Mouse (Mus musculus) embryonic facial prominence, embryonic 12.5 days (tissue): ENCODE data around the gene Gramd4. TPM values are rescaled to one million over a fixed set of nuclear protein-coding genes. Genes with fewer than 3 reads are reported as not detected.

Source experiments
- ATAC-seq: fragments of 200-750 bp; cut with Nextera tagmentation; 2 replicates; pipeline ENCODE4 v1.8.0; 2017; ENCODE audit not compliant: insufficient number of reproducible peaks, insufficient read depth, low FRiP score, low TSS enrichment
- H3K27ac ChIP-seq: fragments of 300-500 bp; sonication (generic); 2 replicates; pipeline ENCODE4 v1.5.1; 2016; ENCODE audit warnings: mild to moderate bottlenecking
- H3K27me3 ChIP-seq: fragments of 300-500 bp; sonication (generic); 2 replicates; pipeline ENCODE4 v1.6.1; 2016; ENCODE audit warnings: mild to moderate bottlenecking, moderate library complexity
- H3K36me3 ChIP-seq: fragments of 300-500 bp; sonication (generic); 2 replicates; pipeline ENCODE4 v1.6.1; 2016; ENCODE audit warnings: mild to moderate bottlenecking
- H3K4me1 ChIP-seq: fragments of 300-500 bp; sonication (generic); 2 replicates; pipeline ENCODE4 v1.6.1; 2016
- H3K4me2 ChIP-seq: fragments of 300-500 bp; sonication (generic); replicated peaks from 2 replicates; pipeline ENCODE4 v1.6.1; 2016; ENCODE audit warnings: mild to moderate bottlenecking, moderate library complexity
- H3K4me3 ChIP-seq: fragments of 300-500 bp; sonication (generic); 2 replicates; pipeline ENCODE4 v1.5.1; 2016; ENCODE audit warnings: mild to moderate bottlenecking
- H3K9ac ChIP-seq: fragments of 300-500 bp; sonication (generic); 2 replicates; pipeline ENCODE4 v1.6.1; 2016; ENCODE audit warnings: mild to moderate bottlenecking, moderate library complexity
- H3K9me3 ChIP-seq: fragments of 300-500 bp; sonication (generic); 2 replicates; pipeline ENCODE4 v1.6.1; 2016; ENCODE audit warnings: mild to moderate bottlenecking, moderate library complexity
- WGBS: fragments of 180-500 bp; shearing (Covaris S2); methylation state at CpG from one replicate; pipeline ENCODE4 v1.1.7; 2016; 5-methylcytosine and 5-hydroxymethylcytosine counted together
- polyA plus RNA-seq: library from polyadenylated mRNA; unstranded; fragments of >200 nt; fragmentation: Nextera tagmentation; extraction: Ambion mirVana; gene quantifications from 2 replicates; pipeline ENCODE4 v1.2.1, GENCODE M21; 2016

Gene Gramd4
- polyA plus RNA-seq, 1 experiment from 2014 or later, result 19.4 TPM

- Histone ChIP-seq H3K36me3 (no peaks in the 10 kb centered on the region), H3K4me1 (peaks cover 39% of the 10 kb centered on the region), H3K9me3 (no peaks in the 10 kb centered on the region), H3K9ac (no peak overlapping the region), H3K27ac (no peak overlapping the region), H3K4me3 (no peak overlapping the region), H3K27me3 (no peaks in the 10 kb centered on the region), H3K4me2 (no peak overlapping the region)
- 62% methylated on average over 6 of the region's 6 CpGs for WGBS
- ATAC-seq, result no peak
Observed at GRCm38 (mm10) chr15:86061848-86062481, 4.5 kb downstream of the Gramd4 start.

DNA sequence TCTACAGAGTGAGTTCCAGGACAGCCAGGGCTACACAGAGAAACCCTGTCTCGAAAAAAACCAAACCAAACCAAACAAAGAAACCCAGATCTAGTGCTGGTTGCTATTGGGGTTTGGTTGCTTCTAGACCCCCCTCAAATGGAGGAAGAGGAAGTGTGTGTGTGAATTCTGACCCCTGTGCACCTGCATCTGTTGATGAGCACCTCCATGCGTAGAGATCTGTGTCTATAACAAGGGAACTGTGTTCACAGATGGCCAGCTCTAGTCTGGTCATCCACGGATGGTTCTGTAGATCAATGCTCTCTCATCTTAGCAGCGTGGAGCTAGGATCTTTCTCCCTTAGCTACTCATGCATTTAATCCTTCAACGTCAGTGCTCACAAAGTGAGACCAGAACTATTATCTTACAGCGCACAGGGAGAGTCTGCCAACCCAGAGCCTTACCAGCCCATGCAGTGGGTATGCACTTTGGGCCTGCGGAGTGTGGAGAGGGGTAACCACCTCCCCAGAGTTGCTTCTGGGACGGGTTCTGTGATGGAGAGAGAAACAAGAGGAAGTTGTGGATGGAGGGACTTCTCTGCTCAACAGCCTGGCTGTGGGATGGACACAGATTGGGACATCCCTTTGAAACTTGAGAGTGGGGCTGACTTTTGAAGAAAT, 6.8 kb downstream of the Gramd4 start:
- ATAC-seq, result no peak
- no peaks in the 10 kb centered on the region for H3K9me3 ChIP-seq
- H3K4me3 ChIP-seq, result no peak overlapping the region
- H3K4me2 ChIP-seq, result no peak overlapping the region
- no peak overlapping the region for H3K27ac ChIP-seq
- no peaks in the 10 kb centered on the region for H3K36me3 ChIP-seq
- WGBS, result 87% methylated on average over 8 of the region's 8 CpGs
- no peak overlapping the region for H3K9ac ChIP-seq
- no peaks in the 10 kb centered on the region for H3K27me3 ChIP-seq
- peaks cover 45% of the 10 kb centered on the region for H3K4me1 ChIP-seq

GRCm38 (mm10) chr15:86064850-86065229, 7.3 kb downstream of the Gramd4 start:
- WGBS, result 92% methylated on average over 3 of the region's 3 CpGs
- H3K27ac ChIP-seq, result no peak overlapping the region

GRCm38 (mm10) chr15:86065367-86065766, 7.9 kb downstream of the Gramd4 start:
- Histone ChIP-seq H3K9ac (no peak overlapping the region), H3K9me3 (no peaks in the 10 kb centered on the region), H3K27me3 (no peaks in the 10 kb centered on the region), H3K36me3 (no peaks in the 10 kb centered on the region), H3K27ac (no peak overlapping the region), H3K4me3 (no peak overlapping the region), H3K4me1 (peaks cover 38% of the 10 kb centered on the region), H3K4me2 (no peak overlapping the region)
- WGBS, result 95% methylated on average over 4 of the region's 4 CpGs
- ATAC-seq, result no peak

More at GRCm38 (mm10) chr15:86064850-86065229, 7.3 kb downstream of the Gramd4 start:
- H3K9ac ChIP-seq, result no peak overlapping the region
- H3K4me2 ChIP-seq, result no peak overlapping the region
- H3K27me3 ChIP-seq, result no peaks in the 10 kb centered on the region
- H3K9me3 ChIP-seq, result no peaks in the 10 kb centered on the region
- H3K4me3 ChIP-seq, result no peak overlapping the region
- ATAC-seq, result no peak
- H3K36me3 ChIP-seq, result no peaks in the 10 kb centered on the region
- peaks cover 40% of the 10 kb centered on the region for H3K4me1 ChIP-seq

GRCm38 (mm10) chr15:86066836-86067580, 9.5 kb downstream of the Gramd4 start:
- H3K27ac ChIP-seq, result no peak overlapping the region
- 76% methylated on average over 14 of the region's 14 CpGs for WGBS
- no peaks in the 10 kb centered on the region for H3K36me3 ChIP-seq

GRCm38 (mm10) chr15:86067581-86067910, 10.1 kb downstream of the Gramd4 start:
- H3K9me3 ChIP-seq, result no peaks in the 10 kb centered on the region
- H3K4me1 ChIP-seq, result peaks cover 25% of the 10 kb centered on the region
- no peak overlapping the region for H3K4me3 ChIP-seq
- no peak for ATAC-seq
- no peak overlapping the region for H3K4me2 ChIP-seq
- H3K27ac ChIP-seq, result no peak overlapping the region
- H3K27me3 ChIP-seq, result no peaks in the 10 kb centered on the region
- 70% methylated on average over 6 of the region's 6 CpGs for WGBS
- H3K36me3 ChIP-seq, result no peaks in the 10 kb centered on the region
- no peak overlapping the region for H3K9ac ChIP-seq

More at GRCm38 (mm10) chr15:86066836-86067580, 9.5 kb downstream of the Gramd4 start:
- peaks cover 25% of the 10 kb centered on the region for H3K4me1 ChIP-seq
- H3K4me2 ChIP-seq, result no peak overlapping the region
- no peaks in the 10 kb centered on the region for H3K9me3 ChIP-seq
- no peak overlapping the region for H3K9ac ChIP-seq
- no peak overlapping the region for H3K4me3 ChIP-seq
- no peaks in the 10 kb centered on the region for H3K27me3 ChIP-seq
- no peak for ATAC-seq

GRCm38 (mm10) chr15:86067941-86068495, 10.5 kb downstream of the Gramd4 start:
- Histone ChIP-seq H3K36me3 (no peaks in the 10 kb centered on the region), H3K4me2 (no peak overlapping the region), H3K27me3 (no peaks in the 10 kb centered on the region), H3K4me3 (no peak overlapping the region), H3K27ac (no peak overlapping the region), H3K4me1 (peaks cover 25% of the 10 kb centered on the region), H3K9ac (no peak overlapping the region), H3K9me3 (no peaks in the 10 kb centered on the region)
- no peak for ATAC-seq
- WGBS, result 95% methylated on average over 4 of the region's 4 CpGs

GRCm38 (mm10) chr15:86069011-86069791, 11.7 kb downstream of the Gramd4 start:
- Histone ChIP-seq H3K4me1 (peaks cover 25% of the 10 kb centered on the region), H3K9ac (no peak overlapping the region), H3K4me3 (no peak overlapping the region), H3K4me2 (no peak overlapping the region), H3K9me3 (no peaks in the 10 kb centered on the region), H3K36me3 (no peaks in the 10 kb centered on the region), H3K27ac (no peak overlapping the region), H3K27me3 (no peaks in the 10 kb centered on the region)
- WGBS, result 77% methylated on average over 10 of the region's 10 CpGs
- no peak for ATAC-seq

DNA sequence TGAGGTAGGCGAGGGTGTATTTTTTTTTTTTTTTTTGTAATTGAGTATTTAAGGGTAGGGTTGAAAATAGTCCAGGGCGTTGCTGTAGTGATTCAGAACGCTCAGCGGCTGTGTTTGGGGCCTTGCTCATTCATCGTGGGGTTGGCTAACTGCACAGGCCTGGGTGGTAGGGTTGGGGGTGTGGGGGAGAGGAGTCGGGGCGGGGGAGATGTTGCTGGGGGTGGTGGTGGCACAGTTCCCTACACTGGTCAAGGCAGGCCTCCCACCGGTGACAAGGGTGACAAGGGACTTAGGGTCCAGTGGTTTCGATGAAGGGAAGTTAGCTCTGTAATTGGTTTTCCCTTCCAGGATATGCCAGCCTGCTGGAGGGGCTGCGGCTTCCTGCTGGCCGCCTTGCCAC, 12.9 kb downstream of the Gramd4 start:
- Histone ChIP-seq H3K27ac (no peak overlapping the region), H3K9ac (no peak overlapping the region), H3K36me3 (no peaks in the 10 kb centered on the region), H3K4me1 (peaks cover 25% of the 10 kb centered on the region), H3K9me3 (no peaks in the 10 kb centered on the region), H3K27me3 (no peaks in the 10 kb centered on the region), H3K4me2 (no peak overlapping the region), H3K4me3 (no peak overlapping the region)
- no peak for ATAC-seq
- 62% methylated on average over 11 of the region's 11 CpGs for WGBS

DNA sequence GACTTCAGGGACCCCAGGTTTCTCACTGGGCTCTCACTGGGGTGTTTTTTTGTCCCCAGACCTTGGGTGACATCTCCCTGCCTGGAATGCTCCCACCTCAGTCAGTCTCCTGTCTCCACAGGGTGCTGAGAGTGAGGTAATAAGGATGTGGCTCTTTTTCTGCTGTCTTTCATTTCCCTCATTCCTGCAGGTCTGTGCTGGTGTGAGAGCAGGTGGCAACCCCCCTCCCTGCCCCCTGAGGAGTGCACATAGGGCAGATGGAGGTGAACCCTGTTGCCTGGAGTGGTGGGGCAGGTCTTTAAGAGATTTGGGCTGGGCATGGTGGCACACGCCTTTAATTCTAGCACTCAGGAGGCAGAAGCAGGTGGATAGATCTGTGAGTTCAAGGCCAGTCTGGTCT, 13.7 kb downstream of the Gramd4 start:
- Histone ChIP-seq H3K9ac (no peak overlapping the region), H3K36me3 (no peaks in the 10 kb centered on the region), H3K27ac (no peak overlapping the region), H3K4me1 (peaks cover 25% of the 10 kb centered on the region), H3K27me3 (no peaks in the 10 kb centered on the region), H3K4me2 (no peak overlapping the region), H3K4me3 (no peak overlapping the region), H3K9me3 (no peaks in the 10 kb centered on the region)
- ATAC-seq, result no peak
- 55% methylated on average over 1 of the region's 1 CpGs for WGBS

DNA sequence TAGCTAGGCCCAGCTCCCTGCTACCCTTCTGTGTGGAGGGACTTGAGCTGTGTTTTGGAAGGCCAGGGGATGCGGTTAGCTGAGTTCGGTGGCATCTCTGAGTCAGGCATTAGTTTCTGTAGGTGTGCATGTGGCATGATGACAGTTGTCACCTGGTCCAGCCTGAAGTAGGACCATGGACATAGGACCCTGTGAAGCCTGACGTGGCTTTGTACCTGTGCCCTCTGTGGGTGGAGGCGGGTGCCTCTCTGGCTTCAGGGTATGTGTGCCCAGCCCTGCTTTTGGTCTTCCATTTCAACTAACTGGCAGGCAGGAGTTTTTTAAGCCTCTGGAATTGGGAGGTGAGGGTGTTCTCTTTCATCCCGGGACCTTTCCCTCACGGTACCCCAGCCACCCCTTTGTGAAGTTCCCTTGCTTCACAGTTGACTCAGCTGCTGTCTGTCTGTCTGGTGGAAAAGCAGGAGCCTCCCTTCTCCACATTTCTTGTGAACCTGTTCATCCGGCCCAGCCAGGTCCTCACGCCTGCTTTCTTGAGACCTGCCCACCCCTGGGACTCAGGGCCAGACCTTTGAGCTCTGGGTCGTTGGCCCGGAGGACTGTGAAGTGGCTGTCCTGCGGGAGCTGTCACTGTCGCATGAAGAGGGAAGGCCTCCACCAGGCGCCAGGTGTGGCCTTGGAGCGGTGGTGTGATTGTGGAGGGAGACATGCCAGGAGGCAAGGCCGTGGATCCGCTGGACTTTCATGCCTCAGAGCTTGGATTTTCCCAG, 16.9 kb downstream of the Gramd4 start:
- no peaks in the 10 kb centered on the region for H3K9me3 ChIP-seq
- H3K4me1 ChIP-seq, result 0 out of 2 replicates have a peak, but pooled peaks cover 6% of the 10 kb centered on the region
- no peaks in the 10 kb centered on the region for H3K36me3 ChIP-seq
- H3K9ac ChIP-seq, result no peak overlapping the region
- no peak for ATAC-seq
- H3K27ac ChIP-seq, result no peak overlapping the region
- H3K27me3 ChIP-seq, result no peaks in the 10 kb centered on the region
- no peak overlapping the region for H3K4me2 ChIP-seq
- 86% methylated on average over 16 of the region's 16 CpGs for WGBS
- H3K4me3 ChIP-seq, result no peak overlapping the region
